Mouse (Mus musculus) heart, postnatal 36 days (tissue): ENCODE measurements around the gene Tst. TPM values are rescaled to one million over a fixed set of nuclear protein-coding genes. Genes with fewer than 3 reads are reported as not detected.
A peak's percentile ranks its signal among the peaks of the same experiment; 100 is the strongest.

Experiments
- DNase-seq, 2 experiments: peaks; one replicate each; pipeline ENCODE4 v3.0.0; 2021 to 2022
- intact Hi-C: fragments of 180-260 bp; cut with DNase I; formaldehyde crosslinking; loops from one replicate; pipeline ENCODE4 v1.15.1; 2025
- total RNA-seq, 2 experiments: library from RNA; stranded (reverse); gene quantifications; 2 replicates each; pipeline ENCODE4 v1.2.3; 2021

The Tst gene
- total RNA-seq, 2 experiments from 2014 or later: 20.2 to 24.4 TPM

DNA sequence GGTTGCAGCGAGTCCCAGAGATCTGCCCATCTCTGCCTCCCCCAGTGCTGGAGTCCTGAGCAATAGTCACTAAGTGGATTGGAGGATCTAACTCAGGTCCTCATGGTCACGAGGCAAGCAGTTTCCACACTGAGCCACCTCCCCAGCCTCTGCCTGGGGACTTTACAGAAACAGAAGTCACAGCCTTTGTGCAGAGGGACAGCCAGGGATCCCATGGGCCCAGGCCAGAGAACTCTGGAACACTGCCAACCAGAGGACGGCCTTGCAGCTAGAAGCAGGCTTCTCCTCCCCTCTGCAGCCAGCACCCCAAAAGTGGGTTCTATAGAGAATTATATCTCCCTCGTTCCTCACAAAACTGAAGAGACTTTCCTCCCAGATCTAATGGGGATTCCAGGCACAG is 3.8 kb downstream of the Tst start:
- intact Hi-C loops: no loop called here

DNA sequence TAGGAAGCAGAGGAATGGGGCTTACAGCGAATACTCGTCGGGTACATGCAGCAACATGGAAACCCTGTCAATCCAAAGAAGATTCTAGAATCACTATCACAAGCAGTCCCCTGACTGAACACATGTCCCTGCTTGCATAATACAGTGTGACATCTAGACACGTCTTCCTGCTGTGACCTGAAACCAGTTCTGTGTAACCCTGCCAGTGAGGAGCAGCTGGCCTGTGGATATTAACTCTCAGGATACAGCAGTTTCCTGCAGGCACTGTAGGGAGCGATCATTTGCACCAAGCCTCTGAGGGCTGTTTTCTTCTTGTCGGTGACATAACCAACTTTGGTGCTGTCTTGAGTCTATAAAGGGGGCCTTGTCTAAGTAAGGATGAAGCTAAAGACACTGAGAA is 4.4 kb downstream of the Tst start:
- intact Hi-C loops: no loop called here
- DNase-seq: no peak

More for the DNA sequence above, 3.8 kb downstream of the Tst start:
- peak; percentile 74 to 79 for DNase-seq

DNA sequence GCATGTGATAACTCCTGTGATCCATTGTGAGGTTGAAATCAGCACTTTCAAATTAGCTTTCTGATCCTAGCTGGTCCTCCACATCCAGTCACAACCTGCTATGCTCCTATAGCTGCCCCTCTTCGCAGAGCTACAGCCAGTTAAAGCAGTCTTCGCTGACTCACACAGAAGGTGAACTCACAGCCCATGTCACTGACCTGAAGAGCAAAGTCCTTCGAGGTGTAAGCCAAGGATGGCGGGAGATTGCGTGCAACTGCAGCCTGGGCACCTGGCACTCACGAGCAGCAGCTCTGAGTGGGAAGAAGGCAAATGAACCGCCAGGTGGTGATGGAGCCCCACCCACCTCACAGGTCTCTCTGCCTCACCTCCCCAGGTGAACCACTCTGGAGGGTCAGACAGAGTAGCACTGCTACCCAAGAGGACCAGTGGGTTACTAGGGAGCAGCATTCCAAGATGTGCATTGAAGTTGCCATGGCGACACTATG is 10.2 kb downstream of the Tst start, which contains the start of gene Tex33:
Gene Tex33 (minus strand): TSS at position 435 of the 485 bp plus-strand sequence.
- intact Hi-C loops: no loop called here
- no peak for DNase-seq

DNA sequence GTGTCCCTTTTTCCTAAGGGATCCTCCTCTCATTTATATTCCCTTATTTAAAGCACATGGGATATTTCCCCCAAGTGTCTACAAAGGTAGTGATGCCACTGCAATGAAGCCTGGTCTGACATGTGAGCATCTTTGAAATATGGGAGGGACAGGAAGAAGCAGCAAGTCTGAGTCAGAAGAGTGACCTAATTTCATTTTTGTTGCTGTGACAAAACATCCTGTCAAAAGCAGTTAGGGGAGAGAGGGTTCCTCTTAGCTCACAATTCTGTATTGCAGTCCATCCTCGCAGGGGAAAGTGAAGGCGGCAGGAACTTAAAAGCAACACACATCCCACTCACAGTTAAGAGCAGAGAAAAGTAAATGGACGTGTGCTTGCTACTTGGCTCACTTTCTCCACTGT is 14.9 kb downstream of the Tst start:
- intact Hi-C loops: no loop called here

DNA sequence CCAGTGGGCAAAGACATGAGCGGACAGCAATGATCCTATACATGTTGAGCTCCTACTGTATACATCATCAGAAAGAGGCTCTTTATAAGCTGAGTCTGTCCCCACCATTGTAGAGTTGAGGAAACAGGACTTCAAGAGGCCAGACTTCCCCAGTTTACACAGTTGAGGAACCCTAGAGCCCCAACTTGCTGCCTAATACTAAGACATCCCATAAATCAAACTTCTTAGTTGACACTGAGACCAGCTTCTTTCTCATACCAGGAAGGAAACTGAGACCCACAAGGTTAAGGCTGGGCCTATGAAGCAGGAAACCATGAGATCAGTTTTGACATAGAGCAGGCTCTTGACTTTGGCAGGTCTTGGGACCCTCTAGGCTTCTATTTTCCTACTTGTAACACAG is 20.1 kb downstream of the Tst start:
- DNase-seq: no peak
- intact Hi-C loops: no loop called here

More for the DNA sequence above, 14.9 kb downstream of the Tst start:
- no peak for DNase-seq

DNA sequence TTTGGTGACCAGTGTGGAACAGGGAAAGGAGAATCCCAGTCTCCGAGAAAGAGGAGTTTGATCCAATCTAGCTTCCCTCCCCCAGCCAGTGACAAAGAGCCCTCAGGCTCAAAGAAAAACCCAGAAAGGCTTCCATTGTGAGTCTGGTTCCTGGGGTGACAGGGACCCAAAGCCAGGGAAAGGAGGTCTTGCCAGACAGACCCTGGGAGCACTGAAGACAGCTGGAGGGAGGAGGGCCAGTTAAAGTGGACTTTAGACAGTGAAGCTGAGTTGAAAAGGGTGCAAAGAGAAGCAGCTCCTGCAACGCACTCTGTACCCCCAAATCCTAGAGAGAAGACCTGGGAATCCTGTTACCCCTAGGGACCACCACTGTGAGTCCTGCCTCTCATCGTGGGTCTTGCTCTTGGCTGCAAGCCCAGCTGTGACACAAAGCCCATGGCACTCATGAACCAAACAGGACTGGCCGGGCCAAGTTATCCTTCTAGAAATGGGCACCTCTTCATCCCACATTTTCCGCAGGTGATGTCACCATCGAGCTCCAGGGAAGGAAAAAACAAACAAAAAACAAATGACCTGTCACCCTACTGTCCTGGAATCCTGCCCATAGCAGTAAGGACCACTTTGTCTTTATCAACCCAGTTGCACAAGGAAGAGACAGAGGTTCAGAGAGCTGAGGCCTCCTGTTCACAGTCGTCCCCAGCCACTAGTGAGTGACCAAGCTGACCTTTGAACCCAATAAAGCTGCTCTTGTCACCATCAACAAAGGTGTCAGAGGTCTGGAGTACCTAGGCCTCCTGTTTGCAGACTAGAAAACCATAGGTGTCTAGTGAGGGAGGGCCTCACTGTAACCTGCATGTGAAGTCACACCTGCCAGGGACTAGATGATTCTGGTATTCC is 21.2 kb downstream of the Tst start:
- DNase-seq: no peak
- intact Hi-C loops: no loop called here

DNA sequence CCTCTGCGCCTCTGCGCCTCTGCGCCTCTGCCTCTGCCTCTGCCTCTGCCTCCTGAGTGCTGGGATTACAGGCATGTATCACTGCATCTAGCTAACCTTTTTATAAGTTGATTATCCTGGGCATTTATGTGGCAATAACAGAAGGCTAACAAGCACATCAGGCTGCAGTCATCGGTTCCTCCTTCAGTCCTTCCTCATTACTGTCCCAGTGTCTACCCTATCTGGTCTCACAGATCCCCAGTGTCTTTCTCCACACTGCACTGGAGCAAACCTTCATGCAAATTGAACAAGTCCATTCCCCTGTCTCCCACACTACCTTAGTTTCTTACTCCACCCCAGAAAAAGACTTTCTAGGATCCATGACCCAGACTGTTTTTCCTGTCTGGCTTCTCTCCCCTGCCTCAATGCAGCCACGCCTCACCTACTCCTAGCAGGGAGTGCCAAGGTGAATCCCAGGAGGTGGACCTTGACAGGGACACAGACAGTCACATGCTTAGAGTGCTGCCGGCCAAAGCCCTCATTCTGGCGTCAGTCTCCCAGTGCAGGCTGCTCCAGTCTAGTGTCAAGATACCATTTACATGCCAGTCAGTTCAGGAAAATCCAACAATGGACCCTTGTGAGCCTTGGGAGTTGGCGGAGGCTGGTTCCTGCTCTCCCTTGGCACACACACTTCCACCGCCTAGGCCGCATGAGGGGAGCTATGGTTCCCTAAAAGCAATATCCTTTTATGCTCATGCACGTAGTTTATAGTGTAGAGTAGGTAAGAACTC is 22.1 kb downstream of the Tst start:
- no peak for DNase-seq
- intact Hi-C loops: no loop called here

DNA sequence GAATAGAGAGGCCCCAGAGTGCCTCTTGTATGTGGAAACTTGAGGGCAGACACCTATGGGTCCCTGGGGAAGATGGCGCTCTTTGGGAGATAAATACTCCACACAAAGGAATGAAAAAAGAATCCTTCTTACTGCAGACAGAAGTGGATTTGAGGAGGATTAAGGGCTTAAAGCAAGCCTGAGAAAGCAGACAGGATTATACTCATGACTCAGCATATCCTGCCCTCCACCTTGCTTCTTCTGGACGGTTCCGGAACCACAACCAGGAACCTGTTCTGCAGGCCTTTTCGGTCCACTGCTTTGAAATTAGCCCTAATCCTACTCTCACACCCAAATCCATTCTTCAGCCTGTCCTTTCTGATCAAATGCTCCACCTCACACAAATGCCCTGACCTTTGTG is 23.6 kb downstream of the Tst start:
- intact Hi-C loops: no loop called here

DNA sequence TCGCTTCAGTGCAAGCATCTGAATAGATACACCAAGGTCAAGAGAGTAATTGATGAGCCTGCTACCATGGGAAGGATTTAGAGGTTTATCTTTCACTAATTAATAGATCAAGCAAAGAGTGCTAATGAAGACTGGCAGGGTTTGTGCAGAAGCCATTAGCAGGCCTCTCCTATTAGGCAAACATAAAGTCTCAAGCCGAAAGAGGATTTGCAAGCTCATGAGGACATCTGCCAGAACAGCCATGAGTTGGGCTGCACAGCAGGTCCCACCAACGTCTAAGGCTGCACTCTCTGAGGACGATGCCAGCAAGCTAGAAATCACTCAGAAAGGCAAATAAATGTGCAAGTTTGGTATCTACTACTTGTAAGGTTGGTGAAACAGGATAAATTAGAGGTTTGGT is 25.0 kb downstream of the Tst start:
- DNase-seq: no peak

More for the DNA sequence above, 23.6 kb downstream of the Tst start:
- DNase-seq: no peak

DNA sequence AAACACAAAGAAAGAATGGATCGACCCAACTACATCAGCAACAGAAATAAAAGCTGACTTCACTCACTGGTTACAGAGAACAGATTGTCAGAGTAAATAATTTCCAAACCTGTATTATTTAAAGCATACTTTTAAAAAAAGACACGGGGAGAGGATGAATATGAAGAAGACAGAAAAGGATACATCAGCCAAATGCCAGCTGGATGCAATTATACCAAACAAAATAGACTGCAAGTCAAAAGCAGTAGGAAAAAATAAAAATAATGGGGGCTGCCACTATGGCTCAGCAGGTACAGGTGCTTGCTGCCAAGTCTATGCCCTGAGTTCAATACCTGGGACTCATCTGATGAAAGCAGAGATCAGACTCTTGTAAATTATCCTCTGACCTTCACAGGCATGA is 25.5 kb downstream of the Tst start:
- no peak for DNase-seq
- intact Hi-C loops: no loop called here

More for the DNA sequence above, 25.0 kb downstream of the Tst start:
- intact Hi-C loops: no loop called here

DNA sequence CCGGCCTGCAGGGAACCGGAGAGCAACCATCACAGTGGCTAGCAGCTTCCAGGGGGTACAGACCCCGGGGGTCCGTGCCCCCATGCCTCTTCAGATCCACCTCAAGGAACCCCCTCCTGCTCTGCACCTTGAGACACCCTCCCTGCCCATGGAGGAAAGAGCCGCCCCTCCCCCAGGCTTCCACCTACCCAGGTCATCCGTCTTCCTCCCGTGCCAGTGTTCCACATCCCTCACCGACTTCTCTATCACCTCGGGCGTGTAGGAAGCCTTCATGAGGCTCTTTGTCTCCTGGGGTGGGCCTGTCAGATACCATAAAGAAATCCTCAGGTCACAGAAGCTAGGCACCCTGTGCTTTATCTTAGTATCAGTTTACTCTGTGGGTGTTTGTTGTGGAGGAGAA is 27.2 kb downstream of the Tst start:
- intact Hi-C loops: no loop called here
- DNase-seq: no peak

DNA sequence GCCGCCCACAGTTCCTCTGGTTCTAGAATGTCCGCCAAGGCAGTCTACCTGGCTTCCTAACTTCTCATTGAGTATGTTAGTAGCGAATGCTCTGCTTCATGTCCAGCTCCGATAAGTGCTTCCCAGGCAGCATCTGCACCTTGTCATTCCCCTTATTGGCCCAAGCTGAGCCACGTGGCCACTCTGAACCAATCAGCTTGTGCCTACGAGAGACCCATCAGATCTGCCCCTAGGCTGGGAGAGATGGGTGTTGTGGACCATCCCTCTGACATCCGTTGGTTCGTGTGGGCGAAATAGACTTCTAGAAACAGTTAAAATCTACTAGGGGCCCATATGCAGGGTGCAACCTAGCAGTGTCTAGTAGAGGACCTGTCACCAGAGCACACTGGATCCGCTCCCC is 27.8 kb downstream of the Tst start:
- DNase-seq: no peak
- intact Hi-C loops: no loop called here

DNA sequence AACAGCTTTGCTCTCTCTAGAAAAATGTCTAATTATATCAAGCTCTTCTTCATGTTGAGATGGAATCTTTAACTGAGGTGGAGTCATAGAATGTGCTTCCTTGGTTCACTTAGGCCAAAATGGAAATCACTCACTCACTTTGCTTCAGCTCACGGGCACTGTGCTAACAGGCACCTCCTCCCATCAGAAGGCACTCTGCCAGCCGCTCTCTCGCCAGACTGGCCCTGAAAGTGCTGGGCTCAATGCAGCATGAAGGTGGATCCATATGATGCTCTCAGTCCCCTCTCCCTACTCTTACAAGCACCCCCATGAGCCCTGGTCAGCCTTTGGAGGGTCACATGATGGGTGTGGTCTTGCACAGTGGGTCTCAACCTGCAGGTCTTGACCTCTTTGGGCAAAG is 31.5 kb downstream of the Tst start:
- intact Hi-C loops: no loop called here
- DNase-seq: no peak

DNA sequence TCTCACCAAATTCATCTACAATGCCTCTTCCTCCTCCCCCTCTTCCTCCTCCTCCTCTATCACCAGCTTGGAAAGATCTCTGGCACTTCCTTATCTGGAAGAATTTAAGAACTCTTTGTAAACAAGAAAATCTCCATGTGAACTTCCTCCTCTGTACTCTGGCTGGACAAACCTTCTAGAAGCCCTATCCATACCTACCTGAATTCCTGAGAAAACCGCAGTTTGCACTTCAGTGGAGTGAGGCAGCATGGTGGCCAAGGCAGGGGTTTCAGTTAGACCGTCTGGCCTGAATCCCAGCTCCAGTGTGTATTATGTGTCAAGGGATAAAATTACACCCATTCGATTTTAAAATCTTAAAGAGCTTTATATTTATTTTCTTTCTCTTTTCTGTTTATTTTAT is 32.9 kb downstream of the Tst start:
- no peak for DNase-seq
- intact Hi-C loops: no loop called here

DNA sequence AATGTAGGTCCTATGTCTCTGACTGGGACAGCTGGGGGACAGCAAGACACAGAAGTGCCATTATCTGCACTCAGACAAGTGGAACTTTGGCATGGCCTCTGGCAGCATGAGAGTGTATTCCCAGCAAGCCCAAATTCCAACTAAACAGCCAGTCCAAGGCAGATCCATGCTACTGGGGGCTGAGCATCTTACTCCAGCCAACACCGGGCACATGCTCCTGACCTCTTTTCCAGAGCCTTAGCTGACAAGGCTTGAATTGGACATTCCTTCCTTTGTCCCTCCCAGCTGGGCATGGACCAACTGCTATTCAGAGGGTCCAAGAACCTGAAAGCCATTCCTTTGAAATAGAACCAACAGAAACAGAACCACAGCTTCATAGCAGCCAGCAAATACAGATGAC is 36.1 kb downstream of the Tst start:
- DNase-seq: no peak
- intact Hi-C loops: loop anchor here (1.0 to 5.0 kb wide), 3 partner anchors 47 to 195 kb away; partner anchors contain the start of gene Ift27

DNA sequence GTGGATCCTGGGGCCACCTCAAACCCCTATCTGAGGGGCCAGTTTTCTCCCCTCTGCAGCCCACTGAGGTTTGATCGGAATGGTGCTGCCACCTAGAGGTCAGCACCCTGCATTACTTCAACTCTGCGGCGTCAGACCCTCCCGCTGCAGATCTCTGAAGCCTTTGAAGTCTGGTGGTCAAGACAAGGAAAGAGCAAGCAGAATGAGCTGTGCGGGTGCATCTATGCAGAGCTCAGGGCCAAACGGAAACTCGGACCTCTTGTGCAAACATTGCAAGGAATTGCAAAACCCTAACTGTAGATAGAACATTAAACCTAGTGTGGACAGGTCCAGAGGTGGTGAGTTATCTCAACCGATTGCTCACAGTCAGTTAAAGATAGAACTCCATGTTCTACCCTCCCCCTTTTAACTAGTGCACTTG is 36.8 kb downstream of the Tst start:
- DNase-seq: peak; percentile 56 to 67
- intact Hi-C loops: loop anchor here (1.0 to 5.0 kb wide), 3 partner anchors 47 to 194 kb away; partner anchors contain the start of gene Ift27

DNA sequence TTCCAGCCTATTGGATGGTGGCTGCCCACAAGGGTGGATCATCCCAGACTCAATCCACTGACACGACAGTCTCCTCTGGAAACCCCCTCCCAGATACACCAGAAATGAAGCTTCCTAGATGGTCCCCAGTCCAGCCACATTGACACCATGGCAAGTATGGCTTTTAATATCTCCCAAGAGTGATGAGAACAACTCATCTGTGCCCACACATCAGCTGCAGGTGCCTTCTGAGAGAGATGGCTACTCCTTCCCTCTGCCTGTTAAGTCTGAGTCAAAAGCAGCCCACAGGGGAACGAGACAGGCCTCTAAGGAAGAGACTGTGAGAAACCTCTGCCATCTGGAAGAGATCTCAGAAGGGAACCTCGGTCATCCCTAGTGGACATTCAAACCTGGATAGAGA is 37.9 kb downstream of the Tst start:
- no peak for DNase-seq
- intact Hi-C loops: loop anchor here (2.0 to 5.0 kb wide), 2 partner anchors 46 to 193 kb away; partner anchors contain the start of gene Ift27

DNA sequence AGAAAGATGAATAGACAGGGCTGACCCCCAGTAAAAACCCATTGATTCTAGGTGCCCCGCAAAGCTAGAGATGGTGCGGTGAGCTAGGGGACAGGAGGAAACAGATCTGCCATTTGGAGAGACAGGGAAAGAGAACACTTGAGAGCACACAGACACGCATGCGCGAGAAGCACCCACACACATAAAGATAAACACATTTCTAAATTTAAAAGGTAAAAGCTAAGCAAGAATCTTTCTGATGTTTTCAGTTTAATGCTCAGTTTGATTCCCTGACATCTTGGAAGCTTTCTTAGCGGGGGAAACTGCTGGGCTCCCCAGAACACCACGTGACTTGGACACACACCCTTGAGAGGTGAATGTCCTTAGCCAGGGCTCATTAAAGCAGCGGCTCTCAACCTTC is 38.8 kb downstream of the Tst start:
- DNase-seq: no peak
- intact Hi-C loops: loop anchor here (5.0 kb wide), 1 partner anchor 45 kb away; no protein-coding TSS in a partner anchor

DNA sequence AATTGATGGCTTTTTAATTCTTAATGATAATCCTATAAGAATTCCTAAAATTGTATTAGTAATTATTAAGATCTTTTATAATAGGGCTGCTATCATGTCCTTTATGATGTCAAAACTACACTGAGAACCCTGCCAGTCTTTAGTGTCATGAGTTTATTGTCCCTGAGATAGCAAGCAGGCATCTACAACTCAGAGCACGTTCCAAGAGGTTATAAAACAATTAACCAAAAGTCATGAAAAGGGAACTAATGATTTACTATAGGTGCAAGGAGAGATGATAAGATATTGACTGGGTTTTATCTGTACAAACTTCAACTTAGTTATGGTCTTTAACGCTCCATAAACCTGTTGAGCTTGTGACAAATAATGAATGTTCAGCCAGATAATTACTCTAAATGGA is 39.8 kb downstream of the Tst start:
- DNase-seq: no peak
- intact Hi-C loops: loop anchor here (5.0 kb wide), 1 partner anchor 44 kb away; no protein-coding TSS in a partner anchor

DNA sequence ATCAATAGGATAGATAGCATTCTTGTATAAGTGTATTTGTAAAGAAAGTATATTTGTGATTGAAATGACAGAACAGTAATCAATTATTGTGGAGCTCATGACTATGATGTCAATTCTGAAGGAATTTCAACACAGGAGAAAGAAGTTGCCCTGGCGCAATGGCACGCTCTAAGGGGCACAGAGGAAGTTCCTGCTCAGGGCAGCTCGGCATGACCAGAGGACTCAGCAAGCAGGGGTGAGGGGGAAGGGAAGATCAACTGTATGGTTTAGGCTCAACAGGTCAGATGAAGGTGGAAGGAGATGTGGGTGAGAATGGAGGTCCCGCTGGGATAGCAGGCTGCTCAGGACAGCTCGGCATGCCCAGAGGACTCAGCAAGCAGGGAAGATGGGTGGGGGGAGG is 50.2 kb downstream of the Tst start:
- intact Hi-C loops: loop anchor here (1.0 kb wide), 1 partner anchor 67 kb away; no protein-coding TSS in a partner anchor
- no peak for DNase-seq

DNA sequence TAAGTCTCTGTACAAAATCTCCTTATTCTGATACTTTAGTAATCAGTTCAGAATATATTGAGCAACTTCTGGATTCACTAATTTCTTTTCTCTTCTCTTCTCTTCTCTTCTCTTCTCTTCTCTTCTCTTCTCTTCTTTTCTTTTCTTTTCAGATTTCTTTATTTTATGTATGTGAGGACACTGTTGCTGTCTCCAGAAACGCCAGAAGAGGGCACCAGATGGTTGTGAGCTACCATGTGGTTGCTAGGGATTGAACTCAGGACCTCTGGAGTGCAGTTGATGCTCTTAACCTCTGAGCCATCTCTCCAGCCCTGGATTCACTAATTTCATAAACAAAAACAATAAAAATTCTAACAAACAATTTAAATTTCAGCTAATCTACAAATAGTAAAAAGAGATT is 50.7 kb downstream of the Tst start:
- peak in 1 of 2 experiments; percentile 46 for DNase-seq
- intact Hi-C loops: loop anchor here (1.0 kb wide), 1 partner anchor 67 kb away; no protein-coding TSS in a partner anchor
